Mouse (Mus musculus) megakaryocyte, embryonic 14.5 days (primary cell): ENCODE measurements at regions not wholly inside any gene's neighbourhood (a gene's known extent, or its start where the extent isn't known, plus 50 kb on each side); places are given as distances from the start of the nearest gene placed in this dataset.

Source experiments
- FLI1 ChIP-seq: IDR thresholded peaks from 2 replicates; pipeline ENCODE4 v1.6.1; 2012; ENCODE audit warnings: low read length, inconsistent platforms, mixed read lengths
- GATA1 ChIP-seq: IDR thresholded peaks from 3 replicates; pipeline ENCODE4 v1.6.1; 2012; ENCODE audit warnings: mixed read lengths, low read length, inconsistent platforms, borderline replicate concordance

DNA sequence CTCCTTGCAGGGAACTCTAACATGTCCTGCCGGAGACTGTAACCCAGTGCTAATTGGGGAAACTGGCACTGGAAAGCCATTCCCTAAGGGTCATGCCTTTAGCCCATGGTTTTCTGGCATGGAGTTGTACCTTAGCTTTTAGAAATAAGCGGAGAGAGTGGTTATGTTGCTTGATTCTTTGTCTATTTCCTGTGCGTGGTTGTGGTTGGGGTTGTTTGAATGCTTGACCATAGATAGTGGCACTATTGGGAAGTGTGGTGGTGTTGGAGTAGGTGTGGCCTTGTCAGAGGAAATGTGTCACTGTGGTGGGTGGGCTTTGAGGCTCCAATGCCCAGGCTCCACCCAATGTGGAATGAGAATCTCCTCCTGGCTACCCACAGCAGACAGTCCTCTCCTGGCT is 289.2 kb upstream of the Chd6 start:
- TF ChIP-seq GATA1 (no peak; the same call in 2 of the 3 replicates), FLI1 (no peak)
